Mouse (Mus musculus) intestine, embryonic 14.5 days (tissue): ENCODE results near the gene Fgfr2. TPM values are rescaled to one million over a fixed set of nuclear protein-coding genes. Genes with fewer than 3 reads are reported as not detected.

Source experiments
- ATAC-seq: fragments of 200-750 bp; cut with Nextera tagmentation; replicated peaks from 2 replicates; pipeline ENCODE4 v1.8.0; 2017; ENCODE audit warnings: low read depth, moderate number of reproducible peaks, moderate TSS enrichment, moderate library complexity; ENCODE audit not compliant: low FRiP score, low TSS enrichment
- DNase-seq: peaks from one replicate; pipeline ENCODE4 v3.0.0-alpha.2; 2018; ENCODE audit warnings: low spot score
- H3K27ac ChIP-seq: fragments of 300-500 bp; sonication (generic); 2 replicates; pipeline ENCODE4 v1.5.1; 2014; ENCODE audit warnings: low read depth, mild to moderate bottlenecking, control low read depth
- H3K27me3 ChIP-seq: fragments of 300-500 bp; sonication (generic); replicated peaks from 2 replicates; pipeline ENCODE4 v1.6.1; 2014; ENCODE audit warnings: low read length, control low read depth; ENCODE audit not compliant: control insufficient read depth, insufficient read depth
- H3K36me3 ChIP-seq: fragments of 300-500 bp; sonication (generic); 2 replicates; pipeline ENCODE4 v1.6.1; 2014; ENCODE audit warnings: low read length, control low read depth; ENCODE audit not compliant: control insufficient read depth, insufficient read depth
- H3K4me1 ChIP-seq: fragments of 300-500 bp; sonication (generic); replicated peaks from 2 replicates; pipeline ENCODE4 v1.6.1; 2014; ENCODE audit warnings: low read length, control low read depth, mixed read lengths; ENCODE audit not compliant: control insufficient read depth, insufficient read depth
- H3K4me2 ChIP-seq: fragments of 300-500 bp; sonication (generic); 2 replicates; pipeline ENCODE4 v1.6.1; 2014; ENCODE audit warnings: low read length
- H3K4me3 ChIP-seq: fragments of 300-500 bp; sonication (generic); 2 replicates; pipeline ENCODE4 v1.5.1; 2014; ENCODE audit warnings: low read depth, low read length, control low read depth, mixed read lengths
- H3K9ac ChIP-seq: fragments of 300-500 bp; sonication (generic); 2 replicates; pipeline ENCODE4 v1.6.1; 2014; ENCODE audit warnings: mild to moderate bottlenecking, low read length
- H3K9me3 ChIP-seq: fragments of 300-500 bp; sonication (generic); 2 replicates; pipeline ENCODE4 v1.6.1; 2016; ENCODE audit warnings: low read length, control low read depth; ENCODE audit not compliant: control insufficient read depth
- WGBS: fragments of 180-500 bp; shearing (Covaris S2); extraction: QIAGEN DNeasy Blood & Tissue Kit; methylation state at CpG from one replicate; pipeline ENCODE4 v1.1.7; 2014; 5-methylcytosine and 5-hydroxymethylcytosine counted together
- polyA plus RNA-seq: library from polyadenylated mRNA; unstranded; fragments of >200 nt; fragmentation: Nextera tagmentation; extraction: Ambion mirVana; gene quantifications from 2 replicates; pipeline ENCODE4 v1.2.1, GENCODE M21; 2014

Fgfr2 gene
- polyA plus RNA-seq, 1 experiment from 2014 or later: 105 TPM

DNA sequence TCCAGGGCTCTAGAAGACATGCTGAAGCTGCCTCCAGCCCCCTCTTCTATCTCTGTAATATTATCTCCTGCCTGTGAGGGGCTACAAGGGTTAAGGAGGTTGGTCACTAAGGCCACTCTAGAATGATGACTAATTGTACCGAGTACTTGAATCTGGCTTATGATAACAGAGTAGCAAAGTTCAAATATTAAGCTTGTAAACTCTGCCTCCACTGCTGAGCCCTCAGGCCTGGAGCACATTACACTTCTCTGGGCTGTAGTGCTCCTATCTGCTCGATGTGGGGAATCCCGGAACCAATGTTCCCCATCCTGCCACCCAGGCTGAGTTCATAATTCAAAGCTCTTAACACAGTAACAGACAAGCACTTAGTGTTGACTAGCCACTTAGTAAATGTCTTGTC is 2806.9 kb downstream of the Fgfr2 start:
- DNase-seq (no peak), ATAC-seq (no peak)
- Histone ChIP-seq H3K9me3 (no peaks in the 10 kb centered on the region), H3K4me1 (peaks cover 8% of the 10 kb centered on the region), H3K27me3 (no peaks in the 10 kb centered on the region), H3K36me3 (no peaks in the 10 kb centered on the region), H3K4me3 (no peak overlapping the region), H3K9ac (no peak overlapping the region), H3K27ac (no peak overlapping the region), H3K4me2 (no peak overlapping the region)
- WGBS: 46% methylated on average over 3 of the region's 3 CpGs

- WGBS: 82% methylated on average over 6 of the region's 6 CpGs
- no peaks in the 10 kb centered on the region for H3K9me3 ChIP-seq
- no peak overlapping the region for H3K9ac ChIP-seq
- peaks cover 9% of the 10 kb centered on the region for H3K4me1 ChIP-seq
- no peak for DNase-seq
- H3K36me3 ChIP-seq: no peaks in the 10 kb centered on the region
- no peak overlapping the region for H3K4me3 ChIP-seq
- no peak for ATAC-seq
- no peak overlapping the region for H3K4me2 ChIP-seq
- no peaks in the 10 kb centered on the region for H3K27me3 ChIP-seq
- H3K27ac ChIP-seq: no peak overlapping the region
Observed at GRCm38 (mm10) chr7:130315221-130315620, 2807.9 kb downstream of the Fgfr2 start.

- Histone ChIP-seq H3K4me2 (no peak overlapping the region), H3K27me3 (no peaks in the 10 kb centered on the region), H3K27ac (no peak overlapping the region), H3K36me3 (no peaks in the 10 kb centered on the region), H3K9ac (no peak overlapping the region), H3K4me3 (no peak overlapping the region), H3K9me3 (no peaks in the 10 kb centered on the region), H3K4me1 (peaks cover 3% of the 10 kb centered on the region)
- whole genome bisulfite sequencing: 94% methylated on average over 6 of the region's 6 CpGs
- no peak for ATAC-seq
- DNase-seq: no peak
Observed at GRCm38 (mm10) chr7:130314658-130315057, 2808.5 kb downstream of the Fgfr2 start.

DNA sequence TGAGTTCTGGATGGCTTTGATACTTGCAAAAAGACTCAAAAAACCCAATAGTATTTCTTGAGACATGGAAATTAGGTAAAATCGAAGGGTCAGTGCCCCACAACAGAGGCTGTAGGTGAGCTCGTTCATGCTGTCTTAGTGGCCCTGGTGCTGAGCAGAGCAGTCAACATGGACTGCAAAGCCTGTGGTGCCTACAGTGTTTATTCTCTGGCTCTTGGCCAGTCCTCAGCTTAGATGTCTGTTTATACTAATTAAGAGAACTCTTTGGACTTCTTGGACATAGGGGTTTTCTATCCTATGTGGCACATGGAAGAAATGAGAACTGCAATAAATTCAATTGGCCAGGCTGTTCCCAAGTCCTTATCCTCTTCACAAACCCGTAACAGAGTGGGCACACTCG is 2811.8 kb downstream of the Fgfr2 start:
- no peak for DNase-seq
- H3K27ac ChIP-seq: no peak overlapping the region
- 61% methylated on average over 4 of the region's 4 CpGs for WGBS

GRCm38 (mm10) chr7:130309180-130309579 is 2814.0 kb downstream of the Fgfr2 start:
- Histone ChIP-seq H3K4me3 (no peak overlapping the region), H3K4me2 (no peak overlapping the region), H3K4me1 (0 out of 2 replicates have a peak, but pooled peaks cover 3% of the 10 kb centered on the region), H3K9ac (no peak overlapping the region), H3K9me3 (no peaks in the 10 kb centered on the region), H3K27me3 (no peaks in the 10 kb centered on the region), H3K27ac (no peak overlapping the region), H3K36me3 (no peaks in the 10 kb centered on the region)
- DNase-seq (no peak), ATAC-seq (no peak)
- WGBS: 90% methylated on average over 2 of the region's 2 CpGs

More for the DNA sequence above, 2811.8 kb downstream of the Fgfr2 start:
- no peaks in the 10 kb centered on the region for H3K9me3 ChIP-seq
- H3K4me3 ChIP-seq: no peak overlapping the region
- no peak overlapping the region for H3K9ac ChIP-seq
- H3K27me3 ChIP-seq: no peaks in the 10 kb centered on the region
- H3K4me2 ChIP-seq: no peak overlapping the region
- no peak for ATAC-seq
- no peaks in the 10 kb centered on the region for H3K36me3 ChIP-seq
- 0 out of 2 replicates have a peak, but pooled peaks cover 3% of the 10 kb centered on the region for H3K4me1 ChIP-seq

- H3K9me3 ChIP-seq: no peaks in the 10 kb centered on the region
- ATAC-seq: no peak
- no peak overlapping the region for H3K9ac ChIP-seq
- H3K27ac ChIP-seq: no peak overlapping the region
- H3K4me3 ChIP-seq: no peak overlapping the region
- no peaks in the 10 kb centered on the region for H3K36me3 ChIP-seq
- no peak for DNase-seq
- no peaks in the 10 kb centered on the region for H3K27me3 ChIP-seq
- 0 out of 2 replicates have a peak, but pooled peaks cover 3% of the 10 kb centered on the region for H3K4me1 ChIP-seq
- H3K4me2 ChIP-seq: no peak overlapping the region
- WGBS: 90% methylated on average over 3 of the region's 3 CpGs
Observed at GRCm38 (mm10) chr7:130307036-130307435, 2816.1 kb downstream of the Fgfr2 start.

GRCm38 (mm10) chr7:130304642-130305041 is 2818.5 kb downstream of the Fgfr2 start:
- H3K4me1 ChIP-seq: no peaks in the 10 kb centered on the region
- no peak overlapping the region for H3K4me2 ChIP-seq
- 100% methylated on average over 1 of the region's 1 CpGs for WGBS
- no peaks in the 10 kb centered on the region for H3K36me3 ChIP-seq
- no peak for DNase-seq
- H3K27ac ChIP-seq: no peak overlapping the region
- no peaks in the 10 kb centered on the region for H3K9me3 ChIP-seq
- H3K27me3 ChIP-seq: no peaks in the 10 kb centered on the region
- no peak overlapping the region for H3K9ac ChIP-seq
- no peak for ATAC-seq
- H3K4me3 ChIP-seq: no peak overlapping the region

DNA sequence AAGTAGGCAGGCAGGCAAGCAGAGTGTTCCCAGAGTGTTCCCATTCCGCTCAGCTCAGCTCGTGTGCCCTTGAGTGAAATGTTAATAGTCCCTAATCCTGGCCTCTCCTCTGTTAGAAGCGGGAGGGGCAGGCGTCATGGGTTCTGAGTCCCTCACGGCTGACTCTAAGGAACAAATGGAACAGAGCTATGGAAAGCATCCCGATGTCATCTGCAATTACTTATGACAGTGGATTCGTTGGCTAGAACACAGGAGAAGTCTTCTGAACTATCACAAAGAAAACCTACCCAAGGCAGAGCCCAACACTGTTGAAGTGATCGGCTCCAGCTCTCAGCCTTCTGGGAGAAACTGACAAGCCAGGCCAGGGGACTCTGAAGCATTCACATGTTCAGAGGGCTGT is 2819.7 kb downstream of the Fgfr2 start:
- H3K4me2 ChIP-seq: no peak overlapping the region
- no peaks in the 10 kb centered on the region for H3K9me3 ChIP-seq
- H3K27ac ChIP-seq: no peak overlapping the region
- DNase-seq (no peak), ATAC-seq (no peak)
- WGBS: 47% methylated on average over 8 of the region's 8 CpGs
- peaks cover 5% of the 10 kb centered on the region; the same call in 1 of the 2 replicates for H3K4me1 ChIP-seq
- no peak overlapping the region for H3K9ac ChIP-seq
- no peaks in the 10 kb centered on the region for H3K27me3 ChIP-seq
- no peak overlapping the region for H3K4me3 ChIP-seq
- H3K36me3 ChIP-seq: no peaks in the 10 kb centered on the region

GRCm38 (mm10) chr7:130300606-130301005 is 2822.5 kb downstream of the Fgfr2 start:
- Histone ChIP-seq H3K4me3 (no peak overlapping the region), H3K9ac (no peak overlapping the region), H3K4me1 (peaks cover 5% of the 10 kb centered on the region; the same call in 1 of the 2 replicates), H3K27ac (no peak overlapping the region), H3K4me2 (no peak overlapping the region), H3K27me3 (no peaks in the 10 kb centered on the region), H3K9me3 (no peaks in the 10 kb centered on the region), H3K36me3 (no peaks in the 10 kb centered on the region)
- 87% methylated on average over 3 of the region's 3 CpGs for WGBS
- no peak for ATAC-seq
- DNase-seq: no peak
